Mouse (Mus musculus) left cerebral cortex, adult 8-10 months (tissue): ENCODE measurements at regions not wholly inside any gene's neighbourhood (a gene's known extent, or its start where the extent isn't known, plus 50 kb on each side); places are given as distances from the start of the nearest gene placed in this dataset.
"Not testable (repeated sequence)": the region's sequence is repeated elsewhere in the genome, so short reads cannot be mapped to it uniquely, and the experiment has no call there.

Experiments used
- DNase-seq, 2 experiments: peaks; one replicate each; pipeline ENCODE4 v3.0.0; 2022; ENCODE audit warnings: low spot score in 2 of 2

GRCm38 (mm10) chr10:15321480-15321879, 603.5 kb upstream of the Gje1 start:
- DNase-seq, result no peak

GRCm38 (mm10) chr10:15317017-15317607, 599.1 kb upstream of the Gje1 start:
- no peak for DNase-seq

GRCm38 (mm10) chr10:15310650-15311049, 592.6 kb upstream of the Gje1 start:
- no peak for DNase-seq

GRCm38 (mm10) chr10:15305811-15306473, 587.9 kb upstream of the Gje1 start:
- no peak for DNase-seq

- peak; percentile 15 to 42 for DNase-seq
These were observed 582.4 kb upstream of the Gje1 start for GRCm38 (mm10) chr10:15300199-15301085.

GRCm38 (mm10) chr10:15299331-15300198, 581.6 kb upstream of the Gje1 start:
- no peak for DNase-seq

GRCm38 (mm10) chr10:15297257-15297656, 579.2 kb upstream of the Gje1 start:
- no peak for DNase-seq

- DNase-seq, result no peak
These were observed 576.1 kb upstream of the Gje1 start for GRCm38 (mm10) chr10:15294125-15294524.

GRCm38 (mm10) chr10:15263337-15263736, 545.3 kb upstream of the Gje1 start:
- DNase-seq, result not testable (repeated sequence)

- not testable (repeated sequence) for DNase-seq
These were observed 544.3 kb upstream of the Gje1 start for GRCm38 (mm10) chr10:15262282-15262681.

- DNase-seq, result no peak
These were observed 531.5 kb upstream of the Gje1 start for GRCm38 (mm10) chr10:15249402-15250086.

- no peak for DNase-seq
These were observed 530.9 kb upstream of the Gje1 start for GRCm38 (mm10) chr10:15248899-15249298.

GRCm38 (mm10) chr10:15244376-15245262, 526.6 kb upstream of the Gje1 start:
- no peak for DNase-seq

- DNase-seq, result no peak
These were observed 525.4 kb upstream of the Gje1 start for GRCm38 (mm10) chr10:15243460-15243859.

- DNase-seq, result no peak
These were observed 500.9 kb upstream of the Gje1 start for GRCm38 (mm10) chr10:15218883-15219282.

- no peak for DNase-seq
These were observed 461.6 kb upstream of the Gje1 start for GRCm38 (mm10) chr10:15179585-15179984.

GRCm38 (mm10) chr10:15174421-15174820, 456.4 kb upstream of the Gje1 start:
- no peak for DNase-seq

- no peak for DNase-seq
These were observed 454.5 kb upstream of the Gje1 start for GRCm38 (mm10) chr10:15172558-15172957.

- DNase-seq, result no peak
These were observed 422.7 kb upstream of the Gje1 start for GRCm38 (mm10) chr10:15140703-15141102.
